Mouse (Mus musculus) induced T-regulatory cell, adult 2 months (primary cell): Measurements from ENCODE around the gene Met.

Experiments
- DNase-seq: peaks from one replicate; pipeline ENCODE4 v3.0.0-alpha.2; 2012; ENCODE audit warnings: low read depth

Met gene

DNA sequence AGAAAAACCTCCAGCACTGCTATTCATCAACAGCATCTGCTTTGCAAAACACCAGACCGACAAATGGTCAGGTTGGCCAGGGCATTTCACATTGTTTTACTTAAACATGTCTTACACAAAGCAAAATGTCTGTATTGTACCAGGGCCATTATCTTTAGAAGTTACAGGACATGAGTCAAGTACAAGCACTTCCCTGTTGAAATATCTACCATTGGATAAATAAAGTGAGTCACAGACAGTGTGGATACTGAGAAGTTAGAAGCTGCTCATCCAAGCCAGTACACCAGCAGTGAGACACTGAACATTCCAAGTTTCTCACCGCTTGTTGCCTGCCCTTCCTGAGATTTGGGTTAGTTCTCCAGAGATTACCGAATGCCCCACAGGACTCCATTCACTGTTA, 86.0 kb downstream of the Met start:
- no peak for DNase-seq

DNA sequence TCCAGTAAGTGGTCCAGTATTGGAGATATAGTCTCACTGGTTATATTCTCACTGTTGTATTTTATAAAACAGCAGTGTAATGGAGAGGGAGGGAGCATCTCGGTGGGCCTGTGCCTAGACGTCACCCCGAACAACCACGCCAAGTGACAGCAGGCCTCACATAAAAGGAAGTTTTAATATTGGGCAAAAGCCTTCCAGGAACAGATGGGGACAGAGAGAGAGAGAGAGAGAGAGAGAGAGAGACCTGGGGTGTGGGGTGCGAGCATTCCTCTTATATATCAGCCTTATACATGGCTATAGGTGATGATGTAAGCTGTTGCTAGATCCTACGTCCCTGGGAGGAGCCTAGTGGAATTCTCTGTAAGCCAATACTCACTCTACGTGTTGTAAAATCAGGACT, 90.7 kb downstream of the Met start:
- no peak for DNase-seq

DNA sequence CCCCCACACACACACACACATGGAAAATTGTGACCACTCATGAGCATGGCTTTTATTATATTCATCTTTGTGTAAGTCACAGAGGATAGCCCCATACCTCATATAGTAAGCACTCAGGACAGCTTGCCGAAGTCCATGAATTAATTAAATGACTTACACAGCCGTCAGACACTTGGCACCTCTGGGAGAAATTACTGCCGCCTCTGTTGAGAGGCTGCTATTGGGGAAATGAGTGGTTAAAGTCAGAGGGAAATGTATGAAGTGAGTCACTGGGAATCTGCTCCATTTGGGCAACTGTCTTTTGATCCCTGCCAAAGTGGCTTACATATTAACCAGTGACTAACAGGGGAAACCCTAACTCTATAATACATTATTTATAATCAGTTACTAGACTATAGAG, 91.2 kb downstream of the Met start:
- DNase-seq: no peak

DNA sequence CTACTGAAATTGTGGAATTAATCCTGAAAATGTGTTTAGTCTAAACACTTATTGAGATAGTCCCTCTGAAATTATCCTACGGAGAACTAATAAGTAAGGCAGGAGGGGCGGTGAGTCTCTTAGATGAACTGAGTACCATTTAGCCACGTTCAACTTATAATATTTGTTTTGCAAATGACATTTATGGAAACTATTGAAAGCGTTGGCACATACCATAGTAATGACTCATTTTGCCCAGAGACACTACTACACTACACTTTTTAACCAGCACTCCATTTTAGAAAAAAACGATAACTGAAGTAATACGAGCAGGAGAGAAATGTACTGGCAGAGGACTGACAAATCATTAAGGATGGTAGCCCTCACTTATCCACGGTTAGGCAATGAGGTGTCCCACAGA, 92.1 kb downstream of the Met start:
- DNase-seq: no peak

DNA sequence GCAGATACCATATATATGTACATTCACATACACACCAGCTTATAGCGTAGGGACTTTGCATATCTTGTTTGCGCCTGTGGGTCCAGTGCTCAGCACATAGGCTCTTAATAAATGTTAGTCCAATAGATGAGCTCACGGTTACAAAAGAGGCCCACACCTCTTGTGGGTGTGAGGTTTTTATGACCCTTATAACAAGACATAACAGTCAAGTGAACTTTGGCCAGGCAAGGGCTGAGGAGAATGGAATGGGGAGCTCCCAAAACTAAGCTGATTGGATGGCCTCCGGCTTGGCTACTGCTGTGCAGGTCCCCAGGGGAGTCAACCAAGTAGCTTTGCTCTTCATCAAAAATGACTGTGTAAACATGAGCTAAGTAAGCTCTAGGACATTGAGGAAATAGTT, 96.1 kb downstream of the Met start:
- DNase-seq: no peak

DNA sequence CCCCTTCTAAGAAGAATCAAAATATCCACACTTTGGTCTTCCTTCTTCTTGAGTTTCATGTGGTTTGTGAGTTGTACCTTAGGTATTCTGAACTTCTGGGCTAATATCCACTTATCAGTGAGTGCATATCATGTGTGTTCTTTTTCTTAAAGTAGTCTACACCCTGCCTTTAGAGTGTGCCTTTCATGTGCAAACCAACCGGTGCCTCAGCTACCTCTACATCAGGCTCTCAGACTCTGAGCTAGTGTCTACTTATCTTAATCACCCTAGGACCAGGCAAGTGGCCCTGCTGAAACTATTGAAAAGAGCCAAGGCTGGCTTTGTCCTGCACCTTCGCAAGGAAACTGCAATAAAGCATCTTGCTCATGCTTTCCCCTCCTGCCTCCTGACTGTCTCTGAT, 97.7 kb downstream of the Met start:
- no peak for DNase-seq

DNA sequence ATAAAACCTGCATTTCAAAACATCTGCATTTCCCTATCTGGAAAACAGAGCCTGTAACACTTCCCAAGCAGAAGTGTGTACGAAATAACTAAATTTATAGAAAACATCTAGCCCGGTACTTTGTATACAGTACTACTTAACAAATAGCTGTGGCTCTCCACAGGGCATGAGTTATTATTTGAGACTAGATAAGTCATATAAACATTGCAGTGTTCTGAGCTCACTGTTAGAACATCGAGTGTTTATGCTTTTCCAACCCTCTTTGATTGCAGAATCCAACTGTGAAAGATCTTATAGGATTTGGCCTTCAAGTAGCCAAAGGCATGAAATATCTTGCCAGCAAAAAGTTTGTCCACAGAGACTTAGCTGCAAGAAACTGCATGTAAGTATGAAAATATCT, 98.3 kb downstream of the Met start:
- no peak for DNase-seq

DNA sequence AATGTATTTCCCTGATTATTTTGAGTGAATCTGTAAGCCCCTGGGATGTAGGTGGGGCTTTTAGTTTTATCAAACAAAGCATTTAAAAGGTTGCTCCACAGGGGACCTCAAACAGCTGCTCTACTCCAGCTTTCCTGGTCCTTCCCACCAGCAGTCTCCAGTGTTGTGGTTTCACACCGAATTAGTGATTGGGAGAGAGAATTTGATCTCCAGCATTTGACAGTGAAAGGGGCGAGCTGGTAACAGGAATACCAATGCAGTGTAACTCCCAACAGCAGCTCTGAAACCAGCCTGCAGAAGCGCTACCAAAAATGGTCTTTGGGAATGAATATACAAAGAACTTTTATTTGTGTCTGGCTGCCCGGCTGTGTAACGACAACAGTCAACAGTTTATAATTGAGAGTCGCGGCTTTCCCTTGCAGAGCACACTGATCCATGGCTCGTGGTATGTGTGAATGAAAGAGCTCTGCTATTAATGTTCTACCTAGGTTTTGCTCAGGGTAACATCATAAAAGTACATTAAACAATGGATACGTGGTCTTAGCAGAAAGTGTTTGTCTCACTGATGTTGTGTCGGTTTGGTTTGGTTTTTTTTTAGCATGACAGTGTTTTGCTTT, 99.0 kb downstream of the Met start:
- no peak for DNase-seq

DNA sequence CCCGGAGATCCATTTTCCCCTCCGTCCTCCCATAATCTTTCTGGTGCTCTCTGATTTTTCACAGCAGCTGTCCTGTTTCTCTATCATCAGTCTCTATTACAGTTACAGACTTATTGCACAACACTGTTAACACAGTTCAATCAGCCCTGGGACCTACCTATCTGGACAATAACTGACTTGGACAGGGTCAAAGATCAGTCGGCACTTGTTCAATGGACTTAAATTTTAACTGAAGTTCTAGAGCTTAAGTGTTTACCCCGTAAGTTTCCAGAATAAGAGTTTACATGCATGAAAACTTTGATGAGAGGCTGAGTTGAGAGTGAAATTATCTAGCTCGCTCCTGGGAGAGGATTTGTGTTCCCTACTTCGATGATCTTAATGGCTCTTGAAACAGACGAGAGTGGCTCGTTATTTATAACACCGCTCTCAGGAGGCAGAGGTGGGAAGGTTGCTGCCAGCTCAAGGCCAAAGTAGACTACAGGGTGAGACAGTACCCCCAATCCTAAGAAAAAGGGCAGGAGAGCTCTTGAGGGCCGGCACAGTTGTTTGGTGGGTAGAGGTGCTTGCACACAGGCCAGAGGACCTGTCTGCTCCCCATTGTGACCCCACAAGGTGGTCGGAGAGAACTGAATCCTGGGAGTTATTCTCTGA, 105.2 kb downstream of the Met start:
- no peak for DNase-seq

DNA sequence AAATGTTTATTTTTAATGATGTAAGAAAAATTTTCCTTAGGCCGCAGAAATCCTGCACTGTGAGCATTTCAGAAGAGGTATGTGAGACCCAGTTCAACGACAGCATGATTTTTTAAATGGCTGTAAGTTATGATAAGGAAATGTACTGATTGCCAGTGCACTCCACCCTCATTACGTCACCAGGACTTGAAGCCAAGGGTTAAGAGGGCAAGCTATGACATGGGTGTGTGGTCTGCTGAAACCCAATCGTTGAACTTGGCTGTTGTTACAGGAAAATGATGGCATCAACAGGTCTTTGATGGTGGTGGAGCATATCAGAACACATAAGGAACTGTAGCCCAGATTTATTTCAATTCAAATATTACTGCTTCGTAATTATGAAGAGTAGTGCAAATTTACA, 109.6 kb downstream of the Met start:
- DNase-seq: no peak

DNA sequence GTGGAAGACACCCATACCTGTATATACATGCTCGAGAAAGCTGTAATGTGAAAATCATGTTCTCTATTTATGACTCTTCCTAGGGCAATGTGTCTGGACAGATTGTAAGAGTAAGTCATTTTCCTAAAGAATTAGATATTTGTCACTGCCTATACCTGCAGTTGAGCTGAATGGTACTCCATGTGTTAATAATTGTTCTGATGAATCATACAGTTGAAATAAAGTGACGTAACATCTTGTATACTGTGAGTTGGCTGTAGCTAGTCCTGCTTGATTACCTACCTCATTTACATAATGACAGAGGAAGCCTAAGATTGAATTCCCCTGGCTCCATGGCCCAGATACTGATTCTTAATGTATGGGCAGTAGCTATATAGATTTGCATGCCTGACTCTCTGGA, 110.1 kb downstream of the Met start:
- no peak for DNase-seq

DNA sequence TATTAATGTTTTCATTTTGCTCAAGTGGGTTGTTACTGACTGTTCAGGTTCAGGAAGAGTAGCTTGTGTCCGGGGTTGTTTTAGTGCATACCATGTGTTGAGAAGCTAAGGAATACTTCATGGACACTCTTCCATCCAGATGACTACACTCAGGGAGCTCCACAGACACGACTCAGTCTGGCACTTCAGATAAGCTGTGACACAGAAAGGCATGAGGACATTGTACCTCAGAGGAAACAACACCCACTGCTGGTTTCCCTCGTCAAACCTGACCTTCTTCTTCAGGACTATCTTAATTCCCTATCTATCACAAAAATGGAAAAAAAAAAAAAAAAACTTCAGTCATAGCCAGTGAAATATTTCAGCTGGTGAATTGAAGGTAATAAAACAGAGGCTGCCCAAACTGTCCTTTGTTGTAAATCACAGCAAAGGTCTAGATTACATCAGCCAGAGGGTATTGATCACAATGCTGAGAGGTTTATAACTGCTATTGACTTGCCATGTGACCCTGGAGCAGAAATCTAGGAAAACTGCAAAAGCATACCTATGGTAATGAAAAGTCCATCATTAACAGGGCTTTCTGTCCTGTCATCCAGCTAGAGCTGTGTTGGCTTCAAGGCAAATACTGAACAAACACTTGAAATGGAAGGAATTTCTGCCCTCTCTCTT, 114.6 kb downstream of the Met start:
- no peak for DNase-seq

DNA sequence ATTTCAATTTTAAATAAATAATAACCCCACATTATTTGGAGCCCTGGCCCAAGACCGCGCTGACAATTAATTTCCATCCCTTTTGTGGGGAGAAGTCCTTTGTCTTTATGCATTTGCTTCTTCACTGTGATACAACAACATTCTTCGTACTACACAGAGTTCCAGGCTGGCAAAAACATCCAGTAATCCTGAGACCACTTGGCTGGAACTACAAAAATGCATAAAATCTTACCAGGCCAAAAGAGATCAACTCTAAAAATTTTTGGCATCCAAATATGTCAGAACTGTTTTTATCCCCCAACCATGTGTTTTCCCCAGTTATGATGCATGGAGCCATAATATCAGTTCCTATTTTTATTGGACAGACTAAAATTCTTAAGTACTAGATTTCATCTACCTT, 116.7 kb downstream of the Met start:
- no peak for DNase-seq

DNA sequence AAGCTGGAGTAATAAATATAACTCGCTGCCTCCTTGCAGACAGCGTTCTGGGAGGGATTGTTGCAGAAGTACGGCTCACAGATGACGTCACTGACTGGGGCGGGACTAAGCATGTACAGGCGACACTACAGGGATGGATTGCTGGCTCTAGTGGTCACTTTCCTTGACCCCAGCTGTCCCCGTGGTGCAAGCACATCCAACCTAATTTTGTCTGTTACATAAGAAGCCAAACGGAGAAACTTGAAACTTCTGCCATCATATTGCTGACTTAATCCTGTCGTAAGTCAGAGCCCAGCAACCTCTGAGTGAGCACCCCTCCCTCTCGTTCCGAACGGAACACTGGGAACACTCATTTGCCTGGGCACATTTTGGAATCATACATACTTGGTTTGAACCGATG, 120.4 kb downstream of the Met start:
- peak; percentile 14 for DNase-seq

DNA sequence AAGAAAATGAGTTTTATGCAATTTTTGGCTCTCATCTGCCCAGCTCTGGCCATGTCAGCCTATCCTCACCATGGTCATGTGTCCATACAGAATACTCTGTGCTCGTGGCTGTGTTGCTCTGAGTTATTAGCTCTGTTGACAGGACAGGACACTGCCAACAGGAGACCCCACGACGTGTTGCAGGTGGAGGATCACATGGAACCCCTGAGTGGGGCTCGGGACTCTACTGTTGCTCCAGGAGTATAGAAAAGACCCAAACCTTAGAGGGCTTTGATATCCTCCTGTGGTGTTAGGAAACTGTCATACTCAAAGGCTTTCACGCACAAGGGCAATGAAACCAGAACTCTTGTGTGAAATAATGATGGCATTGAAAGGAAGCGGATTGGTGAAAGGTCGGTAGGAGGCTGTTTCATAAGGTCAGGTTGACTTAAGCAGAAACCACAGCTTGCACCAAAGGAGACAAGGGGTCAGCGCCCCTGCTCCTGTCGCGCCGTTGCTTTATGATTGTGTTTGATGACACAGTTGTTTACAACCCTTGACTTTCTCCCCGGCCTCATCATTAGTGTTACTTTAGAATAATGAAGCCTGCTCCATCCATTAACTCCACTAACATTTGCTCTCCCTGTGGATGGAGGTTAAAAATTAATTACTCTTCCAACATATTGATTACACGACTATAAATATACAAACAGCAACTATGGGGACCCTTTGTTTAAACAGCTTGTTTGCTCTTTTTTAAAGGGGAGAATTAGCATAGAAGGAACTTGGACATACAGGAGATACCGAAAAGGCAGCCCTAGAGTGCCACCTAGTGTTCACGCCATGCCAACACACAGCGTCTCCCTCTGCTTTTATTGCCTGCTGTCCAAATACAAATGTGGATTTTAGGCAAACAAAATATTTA, 125.7 kb downstream of the Met start:
- peak; percentile 75 for DNase-seq

DNA sequence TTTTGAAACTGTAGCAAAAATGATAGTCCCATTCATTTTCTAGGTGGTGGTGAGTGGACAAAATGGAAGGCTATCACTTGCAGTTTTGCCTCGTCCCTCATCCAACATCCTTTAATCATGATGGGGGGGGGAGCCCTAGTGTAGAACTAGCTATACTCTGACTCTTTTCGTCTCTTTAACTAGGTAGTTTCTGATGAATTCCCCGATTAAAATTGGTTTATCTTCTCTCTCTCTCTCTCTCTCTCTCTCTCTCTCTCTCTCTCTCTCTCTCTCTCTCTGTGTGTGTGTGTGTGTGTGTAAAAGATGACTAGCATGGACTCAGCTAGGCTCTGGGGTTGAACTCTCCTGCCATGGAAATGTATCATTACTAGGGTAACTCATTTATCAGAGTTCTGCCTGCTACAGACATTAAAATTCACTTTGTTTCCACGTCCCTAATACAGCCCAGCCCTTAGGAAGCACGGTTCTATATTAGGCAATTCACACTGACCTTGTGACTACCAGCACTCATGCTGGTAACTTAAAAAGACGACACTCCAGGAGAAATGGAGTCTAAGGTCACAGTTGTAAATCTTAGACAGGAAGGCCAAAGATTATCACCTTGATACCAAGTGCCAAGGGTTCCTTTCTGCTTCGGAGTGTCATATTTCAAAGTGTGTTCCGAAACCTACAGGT, 126.5 kb downstream of the Met start:
- DNase-seq: no peak

DNA sequence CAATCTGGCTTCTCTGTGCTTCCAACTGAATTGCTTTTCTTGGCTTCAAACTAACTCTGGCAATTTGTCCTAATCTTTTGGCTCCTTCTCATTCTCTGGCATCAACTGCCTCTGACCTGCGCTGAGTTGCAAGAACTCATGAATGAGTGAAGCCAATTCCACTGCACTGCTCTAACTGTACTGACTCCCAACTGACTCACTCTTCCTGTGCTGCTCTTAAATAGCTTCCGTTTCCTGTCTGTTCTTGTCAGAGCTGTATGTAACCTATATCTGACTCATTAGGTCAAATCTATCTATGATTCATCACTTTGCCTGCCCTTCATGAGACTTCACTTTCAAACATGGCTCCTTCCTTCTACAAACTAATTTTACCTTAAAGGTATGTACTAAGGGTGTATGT, 130.4 kb downstream of the Met start:
- no peak for DNase-seq

DNA sequence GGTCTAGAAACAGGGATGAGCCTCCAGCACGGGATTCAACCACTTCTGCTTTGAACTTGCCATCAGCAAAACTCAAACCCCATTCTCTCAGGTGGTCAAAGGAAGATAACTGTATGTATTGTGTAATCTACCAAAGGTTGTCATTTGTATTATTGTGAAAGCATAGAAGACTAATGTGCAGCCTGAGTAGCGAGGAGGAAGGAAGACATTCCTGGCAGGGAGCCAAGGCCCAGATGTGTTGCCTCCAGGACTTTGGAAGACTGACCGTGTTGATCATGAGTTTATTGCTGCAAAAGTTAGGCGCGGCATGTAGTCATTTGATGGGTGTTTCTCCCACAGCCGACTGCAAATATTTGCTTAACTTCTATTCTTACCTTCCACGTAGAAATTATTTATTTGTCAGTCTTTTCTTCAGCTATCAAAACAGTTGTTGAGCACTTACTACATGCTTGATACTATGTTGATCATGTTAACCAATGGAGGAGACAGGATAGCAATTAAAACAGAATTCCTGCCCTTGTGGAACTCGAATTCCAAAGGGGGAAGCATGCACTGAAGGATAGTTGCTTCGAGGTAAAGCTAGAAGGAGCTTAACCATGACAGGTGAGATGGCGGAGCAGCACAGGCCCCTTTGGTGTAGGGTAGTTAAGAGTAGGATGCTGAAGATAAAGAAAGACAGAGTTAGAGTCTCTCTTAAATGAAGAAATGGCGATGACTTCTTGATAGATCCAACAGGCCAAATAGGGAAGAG, 132.3 kb downstream of the Met start:
- DNase-seq: no peak

DNA sequence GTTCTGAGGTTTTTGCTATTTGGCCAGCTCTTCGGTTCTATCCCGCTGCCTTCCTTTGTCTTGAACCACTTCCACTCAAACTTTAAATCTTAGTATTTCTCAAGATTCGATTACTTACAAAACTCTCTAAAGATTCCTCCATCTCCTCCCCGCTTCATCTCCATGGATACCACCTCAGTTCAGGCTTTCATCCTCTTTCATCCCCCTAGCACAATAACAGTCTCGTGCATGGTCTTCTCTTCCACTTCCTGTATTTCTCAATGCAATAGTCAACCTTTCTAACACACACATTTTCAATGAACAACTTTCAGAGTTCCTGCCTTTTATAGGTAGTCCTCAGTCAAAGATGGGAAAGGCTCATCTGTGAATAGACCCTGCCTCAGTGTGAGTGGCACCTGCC, 135.8 kb downstream of the Met start:
- DNase-seq: no peak

DNA sequence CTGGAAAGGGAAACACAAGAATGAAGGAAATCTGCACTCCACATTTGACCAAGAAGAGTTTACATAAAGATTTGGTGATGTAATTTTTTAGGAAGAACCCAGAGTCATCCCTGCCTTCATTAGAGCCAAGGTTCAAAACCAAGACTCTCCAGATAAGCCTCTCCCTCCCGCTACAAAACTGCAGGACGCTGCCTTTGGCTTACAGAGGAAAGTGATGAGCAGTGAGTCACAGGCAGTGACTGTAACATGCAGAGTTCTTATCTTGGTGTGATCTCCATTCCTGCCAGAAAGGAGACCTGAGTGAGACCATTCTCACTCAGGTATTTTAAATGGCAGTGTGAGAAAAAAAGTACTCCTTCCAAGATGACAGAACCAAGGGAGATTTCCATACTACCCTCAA, 137.9 kb downstream of the Met start:
- DNase-seq: no peak

DNA sequence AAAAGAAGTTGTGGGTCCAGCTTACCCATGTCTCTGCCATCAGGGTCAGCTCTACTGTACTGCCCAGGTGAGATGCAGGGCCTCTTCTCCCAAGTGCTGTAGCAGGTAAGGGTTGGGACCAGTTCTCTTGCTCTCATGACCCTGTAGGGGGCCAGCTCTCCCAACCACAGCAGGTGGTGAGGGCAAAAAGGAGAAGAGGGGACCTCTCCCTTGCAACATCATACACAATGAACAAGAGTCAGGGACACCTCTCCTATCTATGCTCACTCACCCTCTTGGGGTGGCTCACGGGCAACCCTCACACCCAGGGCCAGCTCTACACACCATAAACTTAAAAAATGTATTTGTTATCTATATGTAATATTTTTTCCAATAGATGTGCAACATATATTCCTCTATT, 143.3 kb downstream of the Met start:
- DNase-seq: no peak
